ENCODE assay signal across 10 mouse cellular contexts in the genomic region with DNA sequence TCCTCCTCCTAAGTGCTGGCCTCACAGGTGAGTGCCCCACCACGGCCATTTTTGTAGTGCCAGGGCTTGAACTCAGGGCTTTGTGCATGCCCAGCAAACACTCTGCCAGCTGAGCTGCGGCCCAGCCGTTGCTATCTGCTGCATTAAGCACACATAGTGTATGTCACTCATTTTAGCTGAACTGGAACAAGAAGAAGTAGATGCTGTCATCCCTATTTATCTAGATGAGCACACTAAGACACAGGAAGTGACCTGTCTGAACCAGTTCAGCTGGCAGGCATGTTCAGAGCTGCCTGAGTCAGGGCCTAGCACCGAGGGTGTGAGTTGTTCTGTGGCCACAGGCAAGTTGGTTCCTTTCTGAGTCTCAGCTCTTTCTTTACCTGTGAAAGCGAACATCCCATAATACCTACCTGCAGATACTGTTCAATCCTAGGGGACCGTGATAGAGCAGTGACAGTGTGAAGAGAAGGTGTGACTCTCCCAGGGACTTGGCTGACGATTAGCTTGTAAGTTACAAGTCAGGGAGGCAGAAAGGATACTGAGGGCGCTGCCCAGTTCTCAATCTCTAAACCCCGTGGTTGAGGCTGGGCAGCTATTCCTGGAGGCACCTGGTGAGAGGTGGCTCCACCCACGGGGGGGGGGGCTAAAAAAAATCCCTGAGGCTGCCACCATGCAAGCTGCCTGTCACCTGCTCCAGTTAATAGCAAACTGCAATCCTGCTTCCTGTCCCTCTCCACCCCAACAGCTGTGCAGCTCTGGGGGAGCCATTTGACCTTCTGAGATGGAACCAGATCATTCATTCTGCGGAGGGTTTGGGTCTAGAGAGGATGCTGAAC. TPM values are rescaled to one million over a fixed set of nuclear protein-coding genes. Genes with fewer than 3 reads are reported as not detected.
DNase-seq lines count a peak whose midpoint lies in the region; ATAC-seq lines count a peak whose summit lies in the region.
"Had no signal": no experiment of that assay in that cellular context is flagged by ENCODE, and none has a peak within 500 bp of the region (broad histone marks: within the 10 kb centered on the region; RNA-seq: fewer than 3 reads in every experiment).

No protein-coding gene starts in this region.

- H3K4me2 ChIP-seq in limb, embryonic 11.5 days (ENCODE audit: low read depth, severe bottlenecking) = no peak overlapping the region
- H3K4me2 ChIP-seq in midbrain, embryonic 11.5 days = no peak overlapping the region

- no peaks in the 10 kb centered on the region for H3K36me3 ChIP-seq in limb, embryonic 11.5 days (ENCODE audit: control insufficient read depth, insufficient read depth, low read length)
- H3K36me3 ChIP-seq in midbrain, embryonic 11.5 days (ENCODE audit: control insufficient read depth, insufficient read depth, low read length) = no peaks in the 10 kb centered on the region

- no peaks in the 10 kb centered on the region for H3K27me3 ChIP-seq in limb, embryonic 11.5 days (ENCODE audit: control insufficient read depth, insufficient read depth, low read length)
- H3K27me3 ChIP-seq in midbrain, embryonic 11.5 days (ENCODE audit: control insufficient read depth, insufficient read depth, low read length) = no peaks in the 10 kb centered on the region

- peak; percentile 31 to 43 for DNase-seq in spleen, adult 18-20 months
- DNase-seq in spleen, adult 12 weeks (ENCODE audit: low spot score) = no peak
- peak; percentile 74 for DNase-seq in induced T-regulatory cell, adult 2 months (ENCODE audit: low read depth)
- DNase-seq in limb, embryonic 11.5 days (ENCODE audit: low spot score) = no peak
- DNase-seq in thymus, postnatal 4 days = peak; percentile 64
- DNase-seq in adrenal gland, adult 8-10 months = no peak
- no peak for DNase-seq in adrenal gland, postnatal 4 days (ENCODE audit: low spot score in 2 of 2)
- DNase-seq in midbrain, embryonic 11.5 days (ENCODE audit: low spot score, missing footprints) = no peak
- DNase-seq: heart, postnatal 36 days had no signal

- H3K4me3 ChIP-seq in limb, embryonic 11.5 days (ENCODE audit: low read depth, low read length) = no peak overlapping the region
- H3K4me3 ChIP-seq in midbrain, embryonic 11.5 days (ENCODE audit: low read depth, low read length) = no peak overlapping the region

- 61% methylated on average over 11 of the region's 11 CpGs for WGBS in limb, embryonic 11.5 days
- WGBS in midbrain, embryonic 11.5 days = 62% methylated on average over 11 of the region's 11 CpGs

- 0 out of 2 replicates have a peak, but pooled peaks have one; percentile 31 for ATAC-seq in limb, embryonic 11.5 days (ENCODE audit: insufficient number of reproducible peaks, low FRiP score, low TSS enrichment, low read depth)
- no peak for ATAC-seq in midbrain, embryonic 11.5 days (ENCODE audit: low FRiP score)

- peaks cover 3% of the 10 kb centered on the region; the same call in 1 of the 2 replicates for H3K4me1 ChIP-seq in limb, embryonic 11.5 days (ENCODE audit: control insufficient read depth, insufficient read depth, low read length)
- H3K4me1 ChIP-seq in midbrain, embryonic 11.5 days (ENCODE audit: control insufficient read depth, insufficient read depth, low read length) = peaks cover 12% of the 10 kb centered on the region

- H3K9me3 ChIP-seq in limb, embryonic 11.5 days (ENCODE audit: control insufficient read depth, low read length) = no peaks in the 10 kb centered on the region
- no peaks in the 10 kb centered on the region for H3K9me3 ChIP-seq in midbrain, embryonic 11.5 days (ENCODE audit: control insufficient read depth, low read length)

- H3K27ac ChIP-seq in limb, embryonic 11.5 days (replicated peaks; ENCODE audit: low read depth, low read length) = no peak overlapping the region
- H3K27ac ChIP-seq in midbrain, embryonic 11.5 days (ENCODE audit: low read depth, low read length) = no peak overlapping the region
- H3K27ac ChIP-seq: liver, embryonic 14.5 days had no signal

- peak overlapping the region; percentile 4; the same call in 1 of the 2 replicates for H3K9ac ChIP-seq in limb, embryonic 11.5 days (ENCODE audit: low read length)
- no peak overlapping the region for H3K9ac ChIP-seq in midbrain, embryonic 11.5 days (ENCODE audit: low read length)
- H3K9ac ChIP-seq: liver, embryonic 14.5 days had no signal

RNA-seq across cellular contexts. Expression of gene Rpl11, which starts 36.7 kb away (rescaled TPM):
- 529 and 535 TPM in 2 replicates for polyA plus RNA-seq in limb, embryonic 11.5 days (2014; fragmentation: Nextera tagmentation; extraction: Ambion mirVana)
- 100 to 1,000 TPM; 326 to 545 (median 424) TPM for total RNA-seq in adrenal gland, adult 8-10 months (2022)
- 100 to 1,000 TPM; 700 to 707 TPM for total RNA-seq in adrenal gland, postnatal 4 days (2021)
- polyA plus RNA-seq in midbrain, embryonic 11.5 days (2014; fragmentation: Nextera tagmentation; extraction: Ambion mirVana) = 333 and 390 TPM in 2 replicates

RNA-seq across cellular contexts. Expression of gene Id3, which starts 53.3 kb away (rescaled TPM):
- 534 and 581 TPM in 2 replicates for polyA plus RNA-seq in limb, embryonic 11.5 days (2014; fragmentation: Nextera tagmentation; extraction: Ambion mirVana)
- 10 to 100 TPM; 58.3 to 76.8 (median 73.8) TPM for total RNA-seq in adrenal gland, adult 8-10 months (2022)
- 10 to 100 TPM; 97.4 to 99.5 TPM for total RNA-seq in adrenal gland, postnatal 4 days (2021)
- polyA plus RNA-seq in midbrain, embryonic 11.5 days (2014; fragmentation: Nextera tagmentation; extraction: Ambion mirVana) = 500 and 543 TPM in 2 replicates

Comparison
In these comparisons a context has a peak if more than half of its experiments do, and no peak if none do; other contexts are left out.
1. DNase-seq: peak in spleen, adult 18-20 months (2 of 2), induced T-regulatory cell, adult 2 months (single experiment) and thymus, postnatal 4 days (single experiment); none in spleen, adult 12 weeks (single experiment), limb, embryonic 11.5 days (single experiment), adrenal gland, adult 8-10 months (single experiment), adrenal gland, postnatal 4 days (0 of 2) and midbrain, embryonic 11.5 days (single experiment).